Mouse (Mus musculus) CH12.LX (cell line): ENCODE measurements around the gene Gm17018. TPM values are rescaled to one million over a fixed set of nuclear protein-coding genes. Genes with fewer than 3 reads are reported as not detected.

Experiments used
- DNase-seq: peaks from one replicate; pipeline ENCODE4 v3.0.0-alpha.2; 2013; ENCODE audit errors: extremely low read depth
- H3K27ac ChIP-seq: 2 replicates; pipeline ENCODE4 v1.5.1; 2012; ENCODE audit warnings: low read depth, mild to moderate bottlenecking, control low read depth, moderate library complexity; ENCODE audit not compliant: insufficient read depth
- H3K27me3 ChIP-seq: replicated peaks from 2 replicates; pipeline ENCODE3; 2012; ENCODE audit warnings: inconsistent platforms
- H3K36me3 ChIP-seq, 2 experiments: replicated peaks in 1 of 2; 2 replicates each; pipeline versions ENCODE3 to v1.6.1; 2012; ENCODE audit warnings: inconsistent platforms in 1 of 2, low read length in 1 of 2, mild to moderate bottlenecking in 1 of 2, mixed read lengths in 1 of 2, moderate library complexity in 1 of 2; ENCODE audit not compliant: control insufficient read depth in 1 of 2, insufficient read depth in 1 of 2
- H3K4me1 ChIP-seq, 2 experiments: 2 replicates each; pipeline ENCODE4 v1.6.1; 2012; ENCODE audit warnings: inconsistent platforms in 1 of 2, moderate library complexity in 1 of 2; ENCODE audit not compliant: insufficient read depth in 2 of 2, control insufficient read depth in 1 of 2
- H3K4me2 ChIP-seq: 2 replicates; pipeline ENCODE4 v1.6.1; 2012; ENCODE audit warnings: low read depth, mild to moderate bottlenecking, control low read depth; ENCODE audit not compliant: poor library complexity, insufficient read depth, severe bottlenecking
- H3K4me3 ChIP-seq, 3 experiments: fragments of 150-350 bp in 1 of 3; sonication (generic) in 1 of 3; replicated peaks in 1 of 3; 2 replicates each; pipeline versions ENCODE3 to v1.5.1; 2011 to 2012; ENCODE audit warnings: low read depth in 2 of 3, low read length in 2 of 3, mild to moderate bottlenecking in 2 of 3, moderate library complexity in 2 of 3, control low read depth in 1 of 3, improper control_type of control experiment in 1 of 3, inconsistent platforms in 1 of 3, mixed read lengths in 1 of 3; ENCODE audit not compliant: poor library complexity in 1 of 3
- H3K79me2 ChIP-seq: replicated peaks from 2 replicates; pipeline ENCODE4 v1.6.1; 2012; ENCODE audit warnings: mild to moderate bottlenecking, moderate library complexity; ENCODE audit not compliant: control insufficient read depth, poor library complexity, insufficient read depth, severe bottlenecking; ENCODE audit errors: extremely low read depth
- H3K9ac ChIP-seq: 2 replicates; pipeline ENCODE4 v1.6.1; 2012; ENCODE audit warnings: low read depth, mild to moderate bottlenecking, control low read depth, moderate library complexity; ENCODE audit not compliant: insufficient read depth
- H3K9me3 ChIP-seq: replicated peaks from 2 replicates; pipeline ENCODE3; 2012; ENCODE audit warnings: low read length, inconsistent platforms, mixed read lengths
- CHD2 ChIP-seq: IDR thresholded peaks from 2 replicates; pipeline ENCODE4 v1.6.1; 2011; ENCODE audit warnings: low read length, improper control_type of control experiment
- CTCF ChIP-seq, 2 experiments: IDR thresholded peaks in 1 of 2; conservative IDR thresholded peaks in 1 of 2; 2 replicates each; pipeline ENCODE4 v1.5.1; 2011 to 2012; ENCODE audit warnings: low read depth in 2 of 2, low read length in 2 of 2, improper control_type of control experiment in 1 of 2, inconsistent platforms in 1 of 2, mild to moderate bottlenecking in 1 of 2, moderate library complexity in 1 of 2
- ELF1 ChIP-seq: IDR thresholded peaks from 2 replicates; pipeline ENCODE4 v1.6.1; 2014; ENCODE audit warnings: low read depth, mild to moderate bottlenecking, inconsistent platforms, low read length, improper control_type of control experiment
- ETS1 ChIP-seq: conservative IDR thresholded peaks from 2 replicates; pipeline ENCODE4 v1.6.1; 2012; ENCODE audit warnings: low read depth, mild to moderate bottlenecking, inconsistent platforms, low read length, improper control_type of control experiment, moderate library complexity
- IRF4 ChIP-seq: IDR thresholded peaks from 2 replicates; pipeline ENCODE4 v1.6.1; 2014; ENCODE audit warnings: low read depth, mild to moderate bottlenecking, inconsistent platforms, low read length, improper control_type of control experiment
- JUN ChIP-seq: IDR thresholded peaks from 2 replicates; pipeline ENCODE4 v1.6.1; 2011; ENCODE audit warnings: low read depth, mild to moderate bottlenecking, low read length, improper control_type of control experiment, moderate library complexity; ENCODE audit not compliant: insufficient read depth
- JUND ChIP-seq: conservative IDR thresholded peaks from 2 replicates; pipeline ENCODE4 v1.6.1; 2011; ENCODE audit warnings: low read depth, low read length, improper control_type of control experiment
- MEF2A ChIP-seq: IDR thresholded peaks from 2 replicates; pipeline ENCODE4 v1.6.1; 2014; ENCODE audit warnings: low read depth, mild to moderate bottlenecking, inconsistent platforms, low read length, improper control_type of control experiment, borderline replicate concordance
- MXI1 ChIP-seq: IDR thresholded peaks from 2 replicates; pipeline ENCODE4 v1.6.1; 2011; ENCODE audit warnings: mild to moderate bottlenecking, low read depth, low read length, improper control_type of control experiment
- NELFE ChIP-seq: IDR thresholded peaks from 2 replicates; pipeline ENCODE4 v1.6.1; 2011; ENCODE audit warnings: low read depth, low read length, improper control_type of control experiment
- NRF1 ChIP-seq: IDR thresholded peaks from 2 replicates; pipeline ENCODE4 v1.6.1; 2014; ENCODE audit warnings: low read depth, mild to moderate bottlenecking, inconsistent platforms, low read length, improper control_type of control experiment, moderate library complexity
- POLR2A ChIP-seq: IDR thresholded peaks from 2 replicates; pipeline ENCODE4 v1.6.1; 2011; ENCODE audit warnings: low read depth, mild to moderate bottlenecking, improper control_type of control experiment, low read length
- POLR2AphosphoS2 ChIP-seq: IDR thresholded peaks from 2 replicates; pipeline ENCODE4 v1.6.1; 2011; ENCODE audit warnings: low read depth, low read length, improper control_type of control experiment
- RAD21 ChIP-seq: IDR thresholded peaks from 2 replicates; pipeline ENCODE4 v1.6.1; 2011; ENCODE audit warnings: low read depth, mild to moderate bottlenecking, low read length, improper control_type of control experiment, moderate library complexity
- SMC3 ChIP-seq: IDR thresholded peaks from 2 replicates; pipeline ENCODE4 v1.6.1; 2011; ENCODE audit warnings: low read depth, low read length, improper control_type of control experiment
- TBP ChIP-seq: conservative IDR thresholded peaks from 2 replicates; pipeline ENCODE4 v1.6.1; 2011; ENCODE audit warnings: low read depth, low read length, improper control_type of control experiment
- UBTF ChIP-seq: IDR thresholded peaks from 2 replicates; pipeline ENCODE4 v1.6.1; 2012; ENCODE audit warnings: low read depth, mild to moderate bottlenecking, inconsistent platforms, low read length, improper control_type of control experiment, moderate library complexity
- USF2 ChIP-seq: conservative IDR thresholded peaks from 2 replicates; pipeline ENCODE4 v1.6.1; 2011; ENCODE audit warnings: low read depth, low read length, improper control_type of control experiment
- ZMIZ1 ChIP-seq: IDR thresholded peaks from 2 replicates; pipeline ENCODE4 v1.6.1; 2012; ENCODE audit warnings: low read depth, mild to moderate bottlenecking, inconsistent platforms, low read length, improper control_type of control experiment
- dilution Hi-C: fragments of 300-500 bp; cut with MboI; formaldehyde crosslinking; loops from 2 replicates; pipeline ENCODE4 v1.14.3; 2020; ENCODE audit warnings: low sequenced_read_pairs; ENCODE audit not compliant: extremely low pct_unique_long_range_greater_than_20kb, extremely low pct_ligation_motif_present
- in situ Hi-C: fragments of 300-500 bp; cut with MboI; formaldehyde crosslinking; loops from 3 replicates; pipeline ENCODE4 v1.14.3; 2019; ENCODE audit warnings: low sequenced_read_pairs, low pct_ligation_motif_present, low pct_unique_long_range_greater_than_20kb, mixed read lengths
- polyA plus RNA-seq: library from polyadenylated mRNA; unstranded; fragments of >175 nt; gene quantifications from 2 replicates; pipeline ENCODE4 v1.2.1, GENCODE M21; 2012; ENCODE audit warnings: low read depth; ENCODE audit not compliant: insufficient read length
- total RNA-seq, 2 experiments: library from RNA; depleted of rRNA; stranded (reverse); fragments of 300-350 nt in 1 of 2; fragments of >200 nt in 1 of 2; gene quantifications; 2 replicates each; pipeline ENCODE4 v1.2.3; 2012 to 2014

Gene Gm17018
- total and polyA plus RNA-seq, 3 experiments = 18.5 to 40.4 (median 34.4) TPM

GRCm38 (mm10) chr19:45580235-45580634 is 19.8 kb downstream of the Gm17018 start:
- no peaks in the 10 kb centered on the region for H3K79me2 ChIP-seq
- no peak overlapping the region for H3K27ac ChIP-seq
- TF ChIP-seq SMC3 (no peak), CHD2 (no peak), TBP (no peak), ETS1 (no peak), JUN (no peak), USF2 (no peak), NELFE (no peak), UBTF (no peak), POLR2A (no peak), POLR2AphosphoS2 (no peak), MXI1 (no peak)
- in situ Hi-C loops (no loop called here), dilution Hi-C loops (no loop called here)
- no peak overlapping the region for H3K9ac ChIP-seq
- peaks cover 26 to 81% of the 10 kb centered on the region in 2 experiments for H3K36me3 ChIP-seq
- H3K9me3 ChIP-seq = peaks cover 2% of the 10 kb centered on the region
- no peak overlapping the region for H3K4me2 ChIP-seq
- no peak overlapping the region for H3K4me3 ChIP-seq
- peaks cover 6 to 17% of the 10 kb centered on the region in 2 experiments for H3K4me1 ChIP-seq
- no peaks in the 10 kb centered on the region for H3K27me3 ChIP-seq
- no peak for DNase-seq

GRCm38 (mm10) chr19:45581257-45581656 is 20.8 kb downstream of the Gm17018 start:
- TF ChIP-seq IRF4 (no peak), SMC3 (peak; percentile 50), RAD21 (peak; percentile 46), CTCF (conservative IDR thresholded peaks at IDR 0.05 in 1 of 2, IDR thresholded peaks at IDR 0.05 in 1 of 2; ENCODE audit: low read depth in 2 of 2, low read length in 2 of 2) (peak; percentile 27 to 64)
- Histone ChIP-seq H3K9ac (no peak overlapping the region), H3K4me3 (no peak overlapping the region), H3K36me3 (peaks cover 24 to 71% of the 10 kb centered on the region in 2 experiments), H3K27me3 (no peaks in the 10 kb centered on the region), H3K9me3 (peaks cover 2% of the 10 kb centered on the region), H3K4me1 (peaks cover 13 to 25% of the 10 kb centered on the region in 2 experiments), H3K4me2 (no peak overlapping the region), H3K79me2 (no peaks in the 10 kb centered on the region), H3K27ac (no peak overlapping the region)
- dilution Hi-C loops (no loop called here), in situ Hi-C loops (no loop called here)
- peak; percentile 42 for DNase-seq

- Histone ChIP-seq H3K4me1 (peaks cover 13 to 27% of the 10 kb centered on the region in 2 experiments), H3K79me2 (no peaks in the 10 kb centered on the region), H3K36me3 (peaks cover 19 to 67% of the 10 kb centered on the region in 2 experiments), H3K9me3 (peaks cover 2% of the 10 kb centered on the region), H3K4me3 (no peak overlapping the region), H3K4me2 (no peak overlapping the region), H3K27me3 (no peaks in the 10 kb centered on the region), H3K9ac (no peak overlapping the region), H3K27ac (no peak overlapping the region)
- dilution Hi-C loops (no loop called here), in situ Hi-C loops (no loop called here)
- DNase-seq = no peak
- TF ChIP-seq JUND (no peak), NRF1 (no peak), MEF2A (no peak), ZMIZ1 (no peak), ELF1 (no peak), UBTF (no peak), CTCF (conservative IDR thresholded peaks at IDR 0.05 in 1 of 2, IDR thresholded peaks at IDR 0.05 in 1 of 2; ENCODE audit: low read depth in 2 of 2, low read length in 2 of 2) (no peak)
These were observed 21.7 kb downstream of the Gm17018 start for GRCm38 (mm10) chr19:45582161-45582560.
